Mouse (Mus musculus) forebrain, embryonic 15.5 days (tissue): ENCODE data around the gene Ifi27. TPM values are rescaled to one million over a fixed set of nuclear protein-coding genes. Genes with fewer than 3 reads are reported as not detected.
"Not testable (repeated sequence)": the region's sequence is repeated elsewhere in the genome, so short reads cannot be mapped to it uniquely, and the experiment has no call there.

ENCODE experiments used
- ATAC-seq: fragments of 200-750 bp; cut with Nextera tagmentation; replicated peaks from 2 replicates; pipeline ENCODE4 v1.8.0; 2017; ENCODE audit warnings: mild to moderate bottlenecking, moderate TSS enrichment, moderate library complexity
- H3K27ac ChIP-seq: fragments of 300-500 bp; sonication (generic); replicated peaks from 2 replicates; pipeline ENCODE4 v1.5.1; 2015; ENCODE audit warnings: mild to moderate bottlenecking, inconsistent platforms
- H3K27me3 ChIP-seq: fragments of 300-500 bp; sonication (generic); 2 replicates; pipeline ENCODE4 v1.6.1; 2015; ENCODE audit warnings: inconsistent platforms
- H3K36me3 ChIP-seq: fragments of 300-500 bp; sonication (generic); 2 replicates; pipeline ENCODE4 v1.6.1; 2015; ENCODE audit warnings: mild to moderate bottlenecking, inconsistent platforms
- H3K4me1 ChIP-seq: fragments of 300-500 bp; sonication (generic); 2 replicates; pipeline ENCODE4 v1.6.1; 2015; ENCODE audit warnings: inconsistent platforms
- H3K4me2 ChIP-seq: fragments of 300-500 bp; sonication (generic); replicated peaks from 2 replicates; pipeline ENCODE4 v1.6.1; 2015; ENCODE audit warnings: mild to moderate bottlenecking, inconsistent platforms
- H3K4me3 ChIP-seq: fragments of 300-500 bp; sonication (generic); 2 replicates; pipeline ENCODE4 v1.5.1; 2015; ENCODE audit warnings: mild to moderate bottlenecking, inconsistent platforms
- H3K9ac ChIP-seq: fragments of 300-500 bp; sonication (generic); replicated peaks from 2 replicates; pipeline ENCODE4 v1.6.1; 2015; ENCODE audit warnings: mild to moderate bottlenecking, inconsistent platforms
- H3K9me3 ChIP-seq: fragments of 300-500 bp; sonication (generic); 2 replicates; pipeline ENCODE4 v1.6.1; 2016; ENCODE audit warnings: inconsistent platforms
- WGBS: fragments of 180-500 bp; shearing (Covaris S2); methylation state at CpG from one replicate; pipeline ENCODE4 v1.1.7; 2015; ENCODE audit warnings: mixed read lengths; 5-methylcytosine and 5-hydroxymethylcytosine counted together
- polyA plus RNA-seq: library from polyadenylated mRNA; unstranded; fragments of >200 nt; fragmentation: Nextera tagmentation; extraction: Ambion mirVana; gene quantifications from 2 replicates; pipeline ENCODE4 v1.2.1, GENCODE M21; 2015

Ifi27 gene
- polyA plus RNA-seq, 1 experiment from 2014 or later: 6.7 TPM

DNA sequence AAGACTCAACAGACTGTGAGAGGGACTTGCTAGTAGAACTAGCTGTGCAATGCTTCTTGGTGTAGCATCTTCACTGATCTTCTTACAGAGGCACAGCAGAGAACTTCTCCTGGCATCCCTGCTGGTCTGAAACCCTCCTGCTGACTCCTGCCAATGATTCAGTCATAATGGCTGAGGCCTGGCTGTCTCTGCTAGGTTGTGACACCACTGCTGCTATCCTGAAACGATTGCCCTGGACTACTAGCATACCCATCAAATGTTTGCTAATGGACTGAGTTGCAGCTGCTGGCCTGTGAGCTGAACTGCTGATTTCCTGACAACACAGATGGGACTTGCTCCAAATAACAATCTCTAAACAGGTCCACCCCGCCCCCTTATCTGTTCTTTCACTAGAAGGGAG, 40.5 kb downstream of the Ifi27 start:
- H3K36me3 ChIP-seq: no peaks in the 10 kb centered on the region
- no peaks in the 10 kb centered on the region for H3K4me1 ChIP-seq
- WGBS: 48% methylated on average over 2 of the region's 2 CpGs
- no peak for ATAC-seq
- no peak overlapping the region for H3K4me3 ChIP-seq
- H3K9ac ChIP-seq: no peak overlapping the region
- H3K4me2 ChIP-seq: no peak overlapping the region
- no peaks in the 10 kb centered on the region for H3K27me3 ChIP-seq
- no peaks in the 10 kb centered on the region for H3K9me3 ChIP-seq
- H3K27ac ChIP-seq: no peak overlapping the region

- H3K4me2 ChIP-seq: no peak overlapping the region
- no peaks in the 10 kb centered on the region for H3K36me3 ChIP-seq
- H3K4me1 ChIP-seq: no peaks in the 10 kb centered on the region
- 89% methylated on average over 1 of the region's 1 CpGs for WGBS
- H3K27ac ChIP-seq: no peak overlapping the region
- no peak overlapping the region for H3K4me3 ChIP-seq
- no peaks in the 10 kb centered on the region for H3K9me3 ChIP-seq
- no peak for ATAC-seq
- no peak overlapping the region for H3K9ac ChIP-seq
- no peaks in the 10 kb centered on the region for H3K27me3 ChIP-seq
Measured at GRCm38 (mm10) chr12:103476779-103477389, 42.9 kb downstream of the Ifi27 start.

- H3K4me1 ChIP-seq: no peaks in the 10 kb centered on the region
- ATAC-seq: no peak
- H3K4me2 ChIP-seq: no peak overlapping the region
- no peaks in the 10 kb centered on the region for H3K36me3 ChIP-seq
- H3K27ac ChIP-seq: no peak overlapping the region
- H3K4me3 ChIP-seq: no peak overlapping the region
- H3K9me3 ChIP-seq: no peaks in the 10 kb centered on the region
- WGBS: 79% methylated on average over 7 of the region's 7 CpGs
- no peak overlapping the region for H3K9ac ChIP-seq
- no peaks in the 10 kb centered on the region for H3K27me3 ChIP-seq
Measured at GRCm38 (mm10) chr12:103477461-103478015, 43.5 kb downstream of the Ifi27 start.

GRCm38 (mm10) chr12:103481671-103482070, 47.7 kb downstream of the Ifi27 start:
- no peak for ATAC-seq
- no peak overlapping the region for H3K4me2 ChIP-seq
- no peak overlapping the region for H3K4me3 ChIP-seq
- H3K36me3 ChIP-seq: no peaks in the 10 kb centered on the region
- no peak overlapping the region for H3K9ac ChIP-seq
- no peak overlapping the region for H3K27ac ChIP-seq
- H3K4me1 ChIP-seq: no peaks in the 10 kb centered on the region
- H3K9me3 ChIP-seq: no peaks in the 10 kb centered on the region
- no peaks in the 10 kb centered on the region for H3K27me3 ChIP-seq
- WGBS: 73% methylated on average over 5 of the region's 5 CpGs

DNA sequence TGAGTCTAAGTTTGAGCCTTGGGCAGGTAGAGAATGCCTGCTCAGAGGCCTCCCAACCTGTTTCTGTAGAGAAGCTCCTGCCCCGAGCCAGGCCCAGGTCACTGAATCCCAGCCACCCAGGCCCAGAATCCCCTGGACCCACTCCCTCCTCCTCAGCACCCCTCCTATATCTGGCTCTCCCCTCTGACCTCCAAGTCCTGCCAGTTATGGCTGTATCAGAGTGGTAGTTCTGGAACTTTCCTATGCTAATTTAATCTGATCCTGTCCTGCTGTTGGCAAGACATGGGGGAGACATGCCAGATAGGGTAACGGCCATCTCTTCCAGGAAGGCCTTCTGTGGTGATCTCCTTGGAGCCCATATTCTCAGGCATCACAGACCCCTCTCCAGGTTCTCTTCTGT, 48.8 kb downstream of the Ifi27 start:
- Histone ChIP-seq H3K9me3 (no peaks in the 10 kb centered on the region), H3K27me3 (no peaks in the 10 kb centered on the region), H3K9ac (no peak overlapping the region), H3K4me3 (no peak overlapping the region), H3K4me1 (no peaks in the 10 kb centered on the region), H3K4me2 (no peak overlapping the region), H3K27ac (no peak overlapping the region), H3K36me3 (no peaks in the 10 kb centered on the region)
- WGBS: 74% methylated on average over 2 of the region's 2 CpGs
- ATAC-seq: no peak

GRCm38 (mm10) chr12:103484200-103484972, 50.4 kb downstream of the Ifi27 start:
- WGBS: 69% methylated on average over 9 of the region's 9 CpGs
- not testable (repeated sequence) for H3K27me3 ChIP-seq, H3K9me3 ChIP-seq, H3K4me3 ChIP-seq, H3K4me2 ChIP-seq, H3K4me1 ChIP-seq, H3K27ac ChIP-seq, ATAC-seq, H3K36me3 ChIP-seq, H3K9ac ChIP-seq

- Histone ChIP-seq H3K4me2 (no peak overlapping the region), H3K36me3 (no peaks in the 10 kb centered on the region), H3K9ac (no peak overlapping the region), H3K4me3 (no peak overlapping the region), H3K27ac (no peak overlapping the region), H3K4me1 (no peaks in the 10 kb centered on the region), H3K27me3 (no peaks in the 10 kb centered on the region), H3K9me3 (no peaks in the 10 kb centered on the region)
- 100% methylated on average over 1 of the region's 1 CpGs for WGBS
- no peak for ATAC-seq
Measured at GRCm38 (mm10) chr12:103486726-103487125, 52.7 kb downstream of the Ifi27 start.

- no peaks in the 10 kb centered on the region for H3K27me3 ChIP-seq
- WGBS: 74% methylated on average over 4 of the region's 4 CpGs
- H3K36me3 ChIP-seq: no peaks in the 10 kb centered on the region
- no peak overlapping the region for H3K4me3 ChIP-seq
- H3K27ac ChIP-seq: no peak overlapping the region
- H3K9ac ChIP-seq: no peak overlapping the region
- H3K4me2 ChIP-seq: no peak overlapping the region
- H3K9me3 ChIP-seq: no peaks in the 10 kb centered on the region
- no peak for ATAC-seq
- H3K4me1 ChIP-seq: no peaks in the 10 kb centered on the region
Measured at GRCm38 (mm10) chr12:103487276-103487675, 53.3 kb downstream of the Ifi27 start.

- Histone ChIP-seq H3K9me3 (no peaks in the 10 kb centered on the region), H3K27ac (no peak overlapping the region), H3K27me3 (no peaks in the 10 kb centered on the region), H3K4me3 (no peak overlapping the region), H3K36me3 (no peaks in the 10 kb centered on the region), H3K4me2 (no peak overlapping the region), H3K4me1 (no peaks in the 10 kb centered on the region), H3K9ac (no peak overlapping the region)
- 79% methylated on average over 2 of the region's 2 CpGs for WGBS
- no peak for ATAC-seq
Measured at GRCm38 (mm10) chr12:103487750-103488149, 53.7 kb downstream of the Ifi27 start.

Other genes starting within 250 kb of the Ifi27 start
- 0.23 and 0.25 TPM in 2 replicates for gene Prima1, start 192.1 kb upstream of the Ifi27 start, polyA plus RNA-seq
- 4.0 TPM in 2 replicates for gene Fam181a, start 123.2 kb upstream of the Ifi27 start, polyA plus RNA-seq
- 0.55 and 0.74 TPM in 2 replicates for gene Asb2, start 78.2 kb upstream of the Ifi27 start, polyA plus RNA-seq
- 19.2 and 21.9 TPM in 2 replicates for gene Otub2, start 45.5 kb upstream of the Ifi27 start, polyA plus RNA-seq
- gene 9330161L09Rik, start 26.4 kb upstream of the Ifi27 start, polyA plus RNA-seq: 0.69 and 1.1 TPM in 2 replicates
- gene Ddx24, start 8.4 kb upstream of the Ifi27 start, polyA plus RNA-seq: 147 and 153 TPM in 2 replicates
- 3.1 and 6.2 TPM in 2 replicates for gene Ifi27l2a, start 9.5 kb downstream of the Ifi27 start, polyA plus RNA-seq
- not detected in 2 replicates for gene Ifi27l2b, start 23.0 kb downstream of the Ifi27 start, polyA plus RNA-seq
- gene Ppp4r4, start 98.1 kb downstream of the Ifi27 start, polyA plus RNA-seq: 1.8 and 1.9 TPM in 2 replicates
- 0.05 TPM in 1 of 2 replicates, not detected in the other for gene Serpina10, start 197.2 kb downstream of the Ifi27 start, polyA plus RNA-seq
- gene Serpina6, start 223.0 kb downstream of the Ifi27 start, polyA plus RNA-seq: 0.49 TPM in 1 of 2 replicates, not detected in the other
- not detected in 2 replicates for gene Serpina16, start 241.9 kb downstream of the Ifi27 start, polyA plus RNA-seq